Mouse (Mus musculus) ES-E14 (cell line): ENCODE measurements at regions not wholly inside any gene's neighbourhood (a gene's known extent, or its start where the extent isn't known, plus 50 kb on each side); places are given as distances from the start of the nearest gene placed in this dataset.

Source experiments
- DNase-seq: peaks from one replicate; pipeline ENCODE4 v3.0.0-alpha.2; 2013; ENCODE audit warnings: low read depth, low spot score
- H3K27ac ChIP-seq: 2 replicates; pipeline ENCODE4 v1.5.1; 2012; ENCODE audit warnings: low read depth, mild to moderate bottlenecking, low read length, moderate library complexity, mixed read lengths; ENCODE audit not compliant: poor library complexity, insufficient read depth, severe bottlenecking
- H3K36me3 ChIP-seq: 2 replicates; pipeline ENCODE4 v1.6.1; 2012; ENCODE audit warnings: mild to moderate bottlenecking, low read length, moderate library complexity, mixed read lengths; ENCODE audit not compliant: control insufficient read depth, poor library complexity, insufficient read depth, severe bottlenecking
- H3K4me1 ChIP-seq, 2 experiments: fragments of 150-350 bp in 1 of 2; sonication (generic) in 1 of 2; 2 replicates each; pipeline ENCODE4 v1.6.1; 2012; ENCODE audit warnings: low read length in 2 of 2, mild to moderate bottlenecking in 1 of 2, mixed read lengths in 1 of 2; ENCODE audit not compliant: control insufficient read depth in 2 of 2, insufficient read depth in 2 of 2, poor library complexity in 1 of 2
- H3K4me3 ChIP-seq, 2 experiments: fragments of 150-350 bp in 1 of 2; sonication (generic) in 1 of 2; 2 replicates each; pipeline ENCODE4 v1.5.1; 2012; ENCODE audit warnings: low read length in 2 of 2, low read depth in 1 of 2, mild to moderate bottlenecking in 1 of 2, mixed read lengths in 1 of 2; ENCODE audit not compliant: insufficient read depth in 1 of 2, poor library complexity in 1 of 2, severe bottlenecking in 1 of 2
- H3K9ac ChIP-seq: 2 replicates; pipeline ENCODE4 v1.6.1; 2012; ENCODE audit warnings: low read depth, mild to moderate bottlenecking, low read length, mixed read lengths; ENCODE audit not compliant: poor library complexity, insufficient read depth, severe bottlenecking
- H3K9me3 ChIP-seq: fragments of 150-350 bp; sonication (generic); 2 replicates; pipeline ENCODE4 v1.6.1; 2012; ENCODE audit warnings: low read depth, mild to moderate bottlenecking, low read length; ENCODE audit not compliant: control insufficient read depth, insufficient read depth
- CHD2 ChIP-seq: IDR thresholded peaks from 2 replicates; pipeline ENCODE4 v1.6.1; 2014; ENCODE audit warnings: mild to moderate bottlenecking, low read depth, low read length, inconsistent platforms
- HCFC1 ChIP-seq: IDR thresholded peaks from 2 replicates; pipeline ENCODE4 v1.6.1; 2012; ENCODE audit warnings: low read length, inconsistent platforms, borderline replicate concordance; ENCODE audit not compliant: insufficient read depth
- MAFK ChIP-seq: IDR thresholded peaks from 2 replicates; pipeline ENCODE4 v1.6.1; 2014; ENCODE audit warnings: mild to moderate bottlenecking, low read depth, low read length, inconsistent platforms; ENCODE audit not compliant: insufficient read depth
- ZC3H11A ChIP-seq: IDR thresholded peaks from 2 replicates; pipeline ENCODE4 v1.6.1; 2012; ENCODE audit warnings: low read depth, mild to moderate bottlenecking, inconsistent platforms, low read length, borderline replicate concordance
- ZNF384 ChIP-seq: IDR thresholded peaks from 2 replicates; pipeline ENCODE4 v1.6.1; 2012; ENCODE audit warnings: low read depth, low read length, inconsistent platforms
- in situ Hi-C, 2 experiments: fragments of 600-800 bp; cut with MboI; formaldehyde crosslinking; loops; one replicate each; pipeline ENCODE4 v1.15.1; 2025; ENCODE audit warnings: low sequenced_read_pairs in 2 of 2, inconsistent platforms in 1 of 2; ENCODE audit not compliant: unreplicated experiment in 2 of 2

- no peak overlapping the region for H3K4me3 ChIP-seq
- DNase-seq, result no peak
- H3K9ac ChIP-seq, result no peak overlapping the region
- TF ChIP-seq CHD2 (no peak), MAFK (no peak), HCFC1 (no peak), ZNF384 (no peak), ZC3H11A (no peak)
- no peaks in the 10 kb centered on the region for H3K4me1 ChIP-seq
- H3K27ac ChIP-seq, result no peak overlapping the region
- H3K36me3 ChIP-seq, result no peaks in the 10 kb centered on the region
- in situ Hi-C loops, result no loop called here
- H3K9me3 ChIP-seq, result no peaks in the 10 kb centered on the region
Measured at GRCm38 (mm10) chr12:62404558-62404957, 881.6 kb downstream of the Lrfn5 start.

- no peak overlapping the region for H3K4me3 ChIP-seq
- H3K27ac ChIP-seq, result no peak overlapping the region
- no peak for DNase-seq
- in situ Hi-C loops, result no loop called here
- H3K9me3 ChIP-seq, result no peaks in the 10 kb centered on the region
- H3K4me1 ChIP-seq, result no peaks in the 10 kb centered on the region
- TF ChIP-seq MAFK (no peak), CHD2 (no peak), ZNF384 (no peak), ZC3H11A (no peak), HCFC1 (no peak)
- H3K9ac ChIP-seq, result no peak overlapping the region
- H3K36me3 ChIP-seq, result no peaks in the 10 kb centered on the region
Measured at GRCm38 (mm10) chr12:62428692-62429091, 905.7 kb downstream of the Lrfn5 start.

- DNase-seq, result no peak
- Histone ChIP-seq H3K9ac (no peak overlapping the region), H3K9me3 (no peaks in the 10 kb centered on the region), H3K36me3 (no peaks in the 10 kb centered on the region), H3K4me3 (no peak overlapping the region), H3K27ac (no peak overlapping the region), H3K4me1 (no peaks in the 10 kb centered on the region)
- TF ChIP-seq CHD2, result no peak
- TF ChIP-seq ZNF384, result no peak
- no peak for TF ChIP-seq ZC3H11A
- no peak for TF ChIP-seq HCFC1
- no peak for TF ChIP-seq MAFK
- in situ Hi-C loops, result no loop called here
Measured at GRCm38 (mm10) chr12:62450618-62451017, 927.7 kb downstream of the Lrfn5 start.

GRCm38 (mm10) chr12:62483382-62483781 lies 960.4 kb downstream of the Lrfn5 start:
- Histone ChIP-seq H3K4me1 (no peaks in the 10 kb centered on the region), H3K9me3 (no peaks in the 10 kb centered on the region), H3K36me3 (no peaks in the 10 kb centered on the region), H3K4me3 (no peak overlapping the region), H3K27ac (no peak overlapping the region), H3K9ac (no peak overlapping the region)
- in situ Hi-C loops, result no loop called here
- peak; percentile 81 for TF ChIP-seq MAFK
- no peak for TF ChIP-seq ZC3H11A
- no peak for DNase-seq

GRCm38 (mm10) chr12:62528524-62528923 lies 1005.6 kb downstream of the Lrfn5 start:
- Histone ChIP-seq H3K4me1 (no peaks in the 10 kb centered on the region), H3K36me3 (no peaks in the 10 kb centered on the region), H3K27ac (no peak overlapping the region), H3K9me3 (no peaks in the 10 kb centered on the region), H3K4me3 (no peak overlapping the region), H3K9ac (no peak overlapping the region)
- DNase-seq, result no peak
- TF ChIP-seq CHD2 (no peak), HCFC1 (no peak), MAFK (no peak), ZC3H11A (no peak), ZNF384 (no peak)
- in situ Hi-C loops, result no loop called here
